Mouse (Mus musculus) lung, adult 2 months (tissue): ENCODE results near the gene Nhlh2.

Experiments used
- CTCF ChIP-seq: fragments of 200-500 bp; IDR thresholded peaks from 2 replicates; pipeline ENCODE4 v1.5.1; 2011; ENCODE audit warnings: mild to moderate bottlenecking, low read length, control low read depth; ENCODE audit not compliant: insufficient read depth
- POLR2A ChIP-seq: fragments of 200-500 bp; IDR thresholded peaks from 2 replicates; pipeline ENCODE4 v1.6.1; 2011; ENCODE audit warnings: low read depth, mild to moderate bottlenecking, control low read depth, low read length, borderline replicate concordance; ENCODE audit errors: extremely low read depth

DNA sequence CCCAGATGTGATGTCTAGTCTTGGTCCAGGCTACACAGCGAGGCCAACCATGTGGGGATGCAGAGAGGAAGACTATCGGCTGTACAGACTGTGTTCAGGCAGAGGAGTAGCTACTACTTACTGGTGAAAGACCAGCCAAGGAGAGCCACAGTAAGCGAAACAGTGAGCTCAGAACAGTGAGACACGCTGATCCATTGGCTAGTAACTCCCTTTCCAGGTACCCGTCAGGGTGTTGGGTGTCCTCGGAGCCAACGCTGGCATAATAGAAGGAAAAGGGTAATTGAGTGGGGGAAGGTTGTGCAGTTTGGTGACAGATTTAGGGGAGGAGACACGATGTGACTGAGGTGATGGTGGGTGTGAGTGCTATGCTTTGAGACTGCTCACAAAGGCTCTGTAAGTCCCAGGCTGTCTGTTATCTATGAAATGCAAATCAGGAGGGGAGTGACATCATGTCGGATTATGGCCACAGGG is 15.1 kb downstream of the Nhlh2 start:
- TF ChIP-seq POLR2A (no peak), CTCF (no peak)
